ENCODE assay signal across 10 mouse cellular contexts in the genomic region with DNA sequence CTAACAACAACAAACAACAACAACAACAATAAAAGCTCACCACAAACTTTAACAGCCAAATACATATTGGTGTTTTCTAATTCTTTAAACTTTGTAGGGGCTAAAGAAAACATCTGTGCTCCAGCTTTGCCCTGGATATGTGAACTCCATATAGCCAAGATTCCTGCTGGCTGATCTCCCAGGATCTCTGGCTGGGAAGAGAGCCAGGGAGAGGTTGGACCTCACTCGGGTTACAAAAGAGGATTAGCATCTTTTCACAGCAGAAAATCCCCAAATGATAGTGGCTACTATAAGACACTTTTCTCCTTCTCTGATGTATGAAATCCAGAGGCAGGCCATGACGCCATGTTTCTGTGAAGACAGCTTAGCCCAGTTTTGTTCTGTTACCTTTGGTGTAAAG. TPM values are rescaled to one million over a fixed set of nuclear protein-coding genes. Genes with fewer than 3 reads are reported as not detected.
A peak's percentile ranks its signal among the peaks of the same experiment; 100 is the strongest.
DNase-seq lines count a peak whose midpoint lies in the region; ATAC-seq and TF ChIP-seq lines count a peak whose summit lies in the region.
"Had no signal": no experiment of that assay in that cellular context is flagged by ENCODE, and none has a peak within 500 bp of the region (broad histone marks: within the 10 kb centered on the region; RNA-seq: fewer than 3 reads in every experiment).

No protein-coding gene starts in this region.

- no peak overlapping the region for H3K4me2 ChIP-seq in hindbrain, postnatal 0 days (ENCODE audit: low read depth, low read length)
- no peak overlapping the region for H3K4me2 ChIP-seq in hindbrain, embryonic 16.5 days (ENCODE audit: low read length)
- H3K4me2 ChIP-seq in midbrain, embryonic 15.5 days, result no peak overlapping the region
- H3K4me2 ChIP-seq: embryonic facial prominence, embryonic 12.5 days had no signal

- peak; percentile 64 for DNase-seq in hindbrain, postnatal 0 days (ENCODE audit: low spot score)
- DNase-seq in adrenal gland, postnatal 36 days, result peak; percentile 52 to 70
- peak; percentile 57 to 60 for DNase-seq in heart, postnatal 36 days
- peak; percentile 47 for DNase-seq in ovary, postnatal 10 days (ENCODE audit: low spot score)
- no peak for DNase-seq in retina, embryonic 14.5 days (ENCODE audit: low spot score)
- no peak for DNase-seq in left cerebral cortex, adult 2 months (ENCODE audit: extremely low spot score in 1 of 2, low spot score in 2 of 2)

- TF ChIP-seq CTCF in hindbrain, postnatal 0 days (IDR thresholded peaks at IDR 0.05; ENCODE audit: low read depth), result no peak
- no peak for TF ChIP-seq CTCF in left cerebral cortex, adult 2 months (IDR thresholded peaks at IDR 0.05)

- H3K9me3 ChIP-seq in hindbrain, postnatal 0 days (ENCODE audit: low read length), result no peaks in the 10 kb centered on the region
- no peaks in the 10 kb centered on the region for H3K9me3 ChIP-seq in hindbrain, embryonic 16.5 days (ENCODE audit: control insufficient read depth, low read length)
- no peaks in the 10 kb centered on the region for H3K9me3 ChIP-seq in midbrain, embryonic 15.5 days
- H3K9me3 ChIP-seq: embryonic facial prominence, embryonic 12.5 days; megakaryocyte, embryonic 14.5 days had no signal

- H3K27ac ChIP-seq in hindbrain, postnatal 0 days, result no peak overlapping the region
- H3K27ac ChIP-seq in hindbrain, embryonic 16.5 days (ENCODE audit: low read depth, low read length), result no peak overlapping the region
- no peak overlapping the region for H3K27ac ChIP-seq in left cerebral cortex, adult 2 months
- H3K27ac ChIP-seq in midbrain, embryonic 15.5 days, result no peak overlapping the region
- H3K27ac ChIP-seq: embryonic facial prominence, embryonic 12.5 days had no signal

- H3K4me1 ChIP-seq in hindbrain, postnatal 0 days (ENCODE audit: insufficient read depth, low read length), result peaks cover 4% of the 10 kb centered on the region; the same call in 1 of the 2 replicates
- peaks cover 3% of the 10 kb centered on the region; the same call in 1 of the 2 replicates for H3K4me1 ChIP-seq in hindbrain, embryonic 16.5 days (ENCODE audit: control insufficient read depth, insufficient read depth, low read depth, low read length)
- H3K4me1 ChIP-seq in midbrain, embryonic 15.5 days, result no peaks in the 10 kb centered on the region
- H3K4me1 ChIP-seq: embryonic facial prominence, embryonic 12.5 days had no signal

- intact Hi-C loops in heart, postnatal 36 days (cut with DNase I), result no loop called here
- intact Hi-C loops in left cerebral cortex, adult 2 months (cut with DNase I), result no loop called here

- H3K9ac ChIP-seq in hindbrain, postnatal 0 days (replicated peaks; ENCODE audit: low read length), result no peak overlapping the region
- no peak overlapping the region for H3K9ac ChIP-seq in hindbrain, embryonic 16.5 days (ENCODE audit: low read depth, low read length)
- no peak overlapping the region for H3K9ac ChIP-seq in midbrain, embryonic 15.5 days
- H3K9ac ChIP-seq: embryonic facial prominence, embryonic 12.5 days had no signal

- H3K4me3 ChIP-seq in hindbrain, postnatal 0 days (ENCODE audit: low read length), result no peak overlapping the region
- no peak overlapping the region for H3K4me3 ChIP-seq in hindbrain, embryonic 16.5 days (ENCODE audit: low read length)
- H3K4me3 ChIP-seq in left cerebral cortex, adult 2 months, result no peak overlapping the region
- no peak overlapping the region for H3K4me3 ChIP-seq in midbrain, embryonic 15.5 days
- H3K4me3 ChIP-seq: embryonic facial prominence, embryonic 12.5 days; megakaryocyte, embryonic 14.5 days had no signal

- 25% methylated on average over 2 of the region's 2 CpGs for WGBS in hindbrain, postnatal 0 days
- 32% methylated on average over 2 of the region's 2 CpGs for WGBS in hindbrain, embryonic 16.5 days
- 19% methylated on average over 2 of the region's 2 CpGs for WGBS in midbrain, embryonic 15.5 days

- ATAC-seq in hindbrain, postnatal 0 days, result no peak
- ATAC-seq in hindbrain, embryonic 16.5 days, result no peak
- no peak for ATAC-seq in midbrain, embryonic 15.5 days (replicated peaks)

- no peaks in the 10 kb centered on the region for H3K36me3 ChIP-seq in hindbrain, postnatal 0 days (ENCODE audit: insufficient read depth, low read length)
- H3K36me3 ChIP-seq in hindbrain, embryonic 16.5 days (ENCODE audit: control insufficient read depth, insufficient read depth, low read length), result no peaks in the 10 kb centered on the region
- no peaks in the 10 kb centered on the region for H3K36me3 ChIP-seq in midbrain, embryonic 15.5 days (replicated peaks)
- H3K36me3 ChIP-seq: embryonic facial prominence, embryonic 12.5 days had no signal

- H3K27me3 ChIP-seq in hindbrain, postnatal 0 days (ENCODE audit: insufficient read depth, low read length), result no peaks in the 10 kb centered on the region
- no peaks in the 10 kb centered on the region for H3K27me3 ChIP-seq in hindbrain, embryonic 16.5 days (replicated peaks; ENCODE audit: control insufficient read depth, insufficient read depth, low read length)
- H3K27me3 ChIP-seq in midbrain, embryonic 15.5 days (replicated peaks), result no peaks in the 10 kb centered on the region
- H3K27me3 ChIP-seq: embryonic facial prominence, embryonic 12.5 days had no signal

RNA-seq across cellular contexts. Expression of a gene that starts 6.7 kb away (rescaled TPM):
- 2.2 and 3.4 TPM in 2 replicates for total RNA-seq in hindbrain, postnatal 0 days (2014; rRNA removed)
- polyA plus RNA-seq in hindbrain, postnatal 0 days (2015; fragmentation: Nextera tagmentation; extraction: Ambion mirVana), result 3.2 and 3.4 TPM in 2 replicates
- 3.5 and 4.2 TPM in 2 replicates for polyA plus RNA-seq in hindbrain, embryonic 16.5 days (2015; fragmentation: Nextera tagmentation; extraction: Ambion mirVana)
- 1 to 10 TPM; 3.6 to 4.9 TPM for total RNA-seq in adrenal gland, postnatal 36 days (2021)
- under 1 TPM; 0.60 to 0.64 TPM for total RNA-seq in heart, postnatal 36 days (2021)
- total RNA-seq in left cerebral cortex, adult 2 months (2021), result under 1 TPM; 0.79 to 0.93 TPM
- polyA plus RNA-seq in midbrain, embryonic 15.5 days (2015; fragmentation: Nextera tagmentation; extraction: Ambion mirVana), result 3.9 TPM in 2 replicates

Comparison
In these comparisons a context has a peak if more than half of its experiments do, and no peak if none do; other contexts are left out.
1. DNase-seq: peak in hindbrain, postnatal 0 days (single experiment), adrenal gland, postnatal 36 days (2 of 2), heart, postnatal 36 days (2 of 2) and ovary, postnatal 10 days (single experiment); none in retina, embryonic 14.5 days (single experiment) and left cerebral cortex, adult 2 months (0 of 2).